Mouse (Mus musculus) hindbrain, embryonic 16.5 days (tissue): Measurements from ENCODE around the gene Pak7. TPM values are rescaled to one million over a fixed set of nuclear protein-coding genes. Genes with fewer than 3 reads are reported as not detected.
A peak's percentile ranks its signal among the peaks of the same experiment; 100 is the strongest.

Experiments
- ATAC-seq: fragments of 200-750 bp; cut with Nextera tagmentation; 2 replicates; pipeline ENCODE4 v1.8.0; 2017; ENCODE audit warnings: moderate TSS enrichment, moderate library complexity
- H3K27ac ChIP-seq: fragments of 300-500 bp; sonication (generic); 2 replicates; pipeline ENCODE4 v1.5.1; 2014; ENCODE audit warnings: low read depth, mild to moderate bottlenecking, control low read depth, low read length, moderate library complexity
- H3K27me3 ChIP-seq: fragments of 300-500 bp; sonication (generic); replicated peaks from 2 replicates; pipeline ENCODE4 v1.6.1; 2014; ENCODE audit warnings: low read length; ENCODE audit not compliant: control insufficient read depth, insufficient read depth
- H3K36me3 ChIP-seq: fragments of 300-500 bp; sonication (generic); 2 replicates; pipeline ENCODE4 v1.6.1; 2014; ENCODE audit warnings: mild to moderate bottlenecking, low read length, moderate library complexity, mixed read lengths; ENCODE audit not compliant: control insufficient read depth, insufficient read depth
- H3K4me1 ChIP-seq: fragments of 300-500 bp; sonication (generic); 2 replicates; pipeline ENCODE4 v1.6.1; 2014; ENCODE audit warnings: low read depth, low read length; ENCODE audit not compliant: control insufficient read depth, insufficient read depth
- H3K4me2 ChIP-seq: fragments of 300-500 bp; sonication (generic); 2 replicates; pipeline ENCODE4 v1.6.1; 2014; ENCODE audit warnings: mild to moderate bottlenecking, low read length, control low read depth, moderate library complexity
- H3K4me3 ChIP-seq: fragments of 300-500 bp; sonication (generic); 2 replicates; pipeline ENCODE4 v1.5.1; 2014; ENCODE audit warnings: mild to moderate bottlenecking, low read length, control low read depth, moderate library complexity
- H3K9ac ChIP-seq: fragments of 300-500 bp; sonication (generic); 2 replicates; pipeline ENCODE4 v1.6.1; 2014; ENCODE audit warnings: low read depth, mild to moderate bottlenecking, control low read depth, low read length, moderate library complexity
- H3K9me3 ChIP-seq: fragments of 300-500 bp; sonication (generic); 2 replicates; pipeline ENCODE4 v1.6.1; 2014; ENCODE audit warnings: mild to moderate bottlenecking, low read length, moderate library complexity; ENCODE audit not compliant: control insufficient read depth
- WGBS: fragments of 180-500 bp; shearing (Covaris S2); extraction: QIAGEN DNeasy Blood & Tissue Kit; methylation state at CpG from one replicate; pipeline ENCODE4 v1.1.7; 2014; 5-methylcytosine and 5-hydroxymethylcytosine counted together
- polyA plus RNA-seq: library from polyadenylated mRNA; unstranded; fragments of >200 nt; fragmentation: Nextera tagmentation; extraction: Ambion mirVana; gene quantifications from 2 replicates; pipeline ENCODE4 v1.2.1, GENCODE M21; 2015

Pak7 gene
- polyA plus RNA-seq = 25.1 and 28.2 TPM in 2 replicates

DNA sequence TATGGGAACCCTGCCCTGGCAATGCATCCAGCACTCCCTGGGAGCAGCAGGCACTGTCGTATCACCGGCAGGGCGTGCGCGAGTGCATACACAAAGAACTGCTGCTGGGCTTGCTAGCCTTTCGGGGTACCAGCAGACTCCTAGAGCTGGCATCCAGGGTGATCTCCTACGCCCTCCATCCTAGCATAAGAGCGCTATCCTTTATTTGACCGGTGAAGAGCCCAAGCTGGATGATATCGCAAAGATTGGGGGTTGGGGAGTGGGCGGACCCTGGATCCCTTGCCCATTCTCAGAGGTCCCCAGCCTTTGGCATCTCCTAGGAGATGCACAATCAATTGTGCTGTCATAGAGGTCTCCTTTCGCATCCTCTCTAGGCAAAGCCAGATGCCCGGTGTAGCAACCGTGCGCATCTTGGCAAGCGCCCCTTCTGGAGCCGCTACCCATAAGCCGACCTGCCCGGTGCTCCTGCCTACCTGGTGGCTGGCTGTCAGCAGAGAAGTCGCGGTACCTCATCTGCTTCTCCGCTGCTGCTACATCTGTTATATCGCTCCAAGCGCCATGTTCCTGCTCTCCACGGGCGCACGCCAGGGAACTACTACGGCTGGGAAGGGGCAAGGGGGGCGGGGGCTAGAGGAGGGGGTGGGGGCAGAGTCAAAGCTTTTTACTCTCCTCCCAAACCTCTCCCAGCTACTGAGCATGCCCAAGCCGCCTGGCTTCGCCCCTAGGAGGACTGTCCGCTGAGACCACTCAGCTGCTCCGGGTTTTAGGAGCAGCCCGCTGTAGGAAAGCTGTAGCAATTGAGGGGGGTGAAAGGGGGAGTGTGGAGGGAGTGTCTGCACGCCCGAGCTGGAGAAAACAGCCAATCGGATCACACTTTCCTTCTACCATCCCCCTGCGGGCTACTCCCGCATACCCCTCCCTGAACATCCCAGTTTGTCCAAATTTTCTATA, at the start of gene Pak7:
Pak7 (minus strand) TSS at position 787 of the 951 bp plus-strand sequence.
- H3K27me3 ChIP-seq = no peaks in the 10 kb centered on the region
- H3K9ac ChIP-seq = peak within 1 kb of the TSS; percentile 68
- under 1% methylated on average over 39 of the region's 39 CpGs for WGBS
- H3K36me3 ChIP-seq = no peaks in the 10 kb centered on the region
- no peaks in the 10 kb centered on the region for H3K9me3 ChIP-seq
- H3K27ac ChIP-seq = peak within 1 kb of the TSS; percentile 90
- ATAC-seq = peak; percentile 98
- H3K4me1 ChIP-seq = no peaks in the 10 kb centered on the region; the same call in none of the 2 replicates
- peak within 1 kb of the TSS; percentile 65 for H3K4me2 ChIP-seq
- peak within 1 kb of the TSS; percentile 71 for H3K4me3 ChIP-seq

DNA sequence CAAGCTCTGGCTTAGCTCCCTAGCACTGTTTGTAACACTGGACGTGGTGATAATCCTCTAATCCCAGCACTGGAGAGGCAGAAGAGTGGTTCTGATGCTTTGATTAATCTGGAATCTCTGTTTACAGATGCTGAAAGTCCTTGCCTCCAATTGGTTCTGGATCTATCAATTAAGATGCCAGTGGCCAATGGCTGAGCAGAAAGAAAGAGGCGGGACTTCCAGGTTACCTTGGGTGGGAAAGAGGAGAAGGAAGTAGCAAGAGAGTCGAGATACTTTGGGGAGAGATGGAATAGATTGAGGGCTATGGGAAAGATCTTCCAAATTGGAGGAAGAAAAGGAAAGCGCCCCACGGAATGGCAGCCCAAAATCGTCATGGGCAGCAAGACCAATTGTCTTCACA, 37.8 kb upstream of the Pak7 start:
- Histone ChIP-seq H3K27me3 (no peaks in the 10 kb centered on the region), H3K9ac (no peak overlapping the region), H3K27ac (no peak overlapping the region), H3K4me3 (no peak overlapping the region), H3K9me3 (no peaks in the 10 kb centered on the region), H3K36me3 (no peaks in the 10 kb centered on the region), H3K4me2 (no peak overlapping the region), H3K4me1 (no peaks in the 10 kb centered on the region)
- WGBS = 83% methylated on average over 6 of the region's 6 CpGs
- no peak for ATAC-seq

DNA sequence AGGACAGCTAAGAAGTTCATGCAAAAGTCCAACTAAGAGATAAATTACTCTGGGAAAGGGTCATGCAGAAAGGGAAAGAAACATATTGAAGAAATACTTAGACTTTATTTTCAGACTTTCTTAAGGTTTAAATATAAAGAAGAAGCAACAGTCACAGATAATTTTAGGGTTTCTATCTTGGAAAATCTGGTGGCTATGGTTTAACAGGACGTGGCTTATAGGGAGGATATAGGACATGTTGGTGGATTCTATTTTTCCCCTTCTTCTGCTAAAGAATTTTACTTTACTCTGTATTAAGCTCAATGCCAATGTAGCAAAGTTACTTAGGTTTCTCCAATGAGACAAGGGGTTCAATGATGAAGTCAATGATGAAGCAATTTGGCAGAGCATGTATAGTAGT, 31.8 kb upstream of the Pak7 start:
- WGBS = 88% methylated on average over 1 of the region's 1 CpGs
- H3K27ac ChIP-seq = no peak overlapping the region
- no peaks in the 10 kb centered on the region for H3K36me3 ChIP-seq
- H3K4me1 ChIP-seq = no peaks in the 10 kb centered on the region
- H3K4me2 ChIP-seq = no peak overlapping the region
- H3K4me3 ChIP-seq = no peak overlapping the region
- no peaks in the 10 kb centered on the region for H3K27me3 ChIP-seq
- no peaks in the 10 kb centered on the region for H3K9me3 ChIP-seq
- H3K9ac ChIP-seq = no peak overlapping the region
- ATAC-seq = no peak

DNA sequence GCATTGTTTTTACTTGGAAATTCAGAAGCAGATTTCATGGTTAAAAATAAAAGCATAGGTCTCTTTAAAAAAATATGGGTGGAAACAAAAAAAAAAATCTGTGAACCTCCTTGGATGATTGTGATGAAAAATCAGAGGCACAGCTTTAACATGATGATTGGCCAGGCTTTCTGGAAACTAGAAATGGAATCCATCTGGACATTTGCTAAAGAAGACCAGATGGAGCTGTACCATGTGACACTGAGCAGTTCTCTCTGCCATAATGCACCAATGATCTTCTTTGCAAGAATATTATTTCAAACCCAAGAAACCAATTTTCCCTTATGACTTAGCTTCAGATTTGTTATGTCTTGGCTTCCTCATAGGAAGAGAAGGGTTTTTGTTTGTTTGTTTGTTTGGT, 28.6 kb upstream of the Pak7 start:
- H3K4me1 ChIP-seq = no peaks in the 10 kb centered on the region
- no peaks in the 10 kb centered on the region for H3K9me3 ChIP-seq
- no peak for ATAC-seq
- no peak overlapping the region for H3K27ac ChIP-seq
- H3K9ac ChIP-seq = no peak overlapping the region
- no peak overlapping the region for H3K4me3 ChIP-seq
- H3K4me2 ChIP-seq = no peak overlapping the region
- H3K36me3 ChIP-seq = no peaks in the 10 kb centered on the region
- H3K27me3 ChIP-seq = no peaks in the 10 kb centered on the region

DNA sequence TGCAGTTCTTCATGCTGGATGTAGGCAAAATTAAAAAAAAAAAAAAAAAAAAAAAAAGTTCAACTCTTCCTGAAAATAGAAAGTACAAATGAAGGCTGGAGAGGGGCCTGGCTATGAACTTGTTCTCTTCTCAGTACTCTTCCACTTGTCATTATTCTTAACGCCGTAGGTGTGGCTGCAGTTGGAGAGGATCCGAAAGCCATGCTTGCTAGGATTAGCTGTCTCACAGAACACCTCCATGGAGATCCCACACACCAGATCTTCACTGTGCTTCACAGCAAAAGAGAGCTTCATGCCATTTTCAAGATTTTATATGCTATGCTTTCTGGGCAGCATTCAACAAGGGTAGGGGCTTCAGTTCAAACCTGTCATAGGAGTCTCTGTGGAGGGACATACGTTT, 14.8 kb upstream of the Pak7 start:
- Histone ChIP-seq H3K36me3 (no peaks in the 10 kb centered on the region), H3K4me2 (no peak overlapping the region), H3K4me1 (no peaks in the 10 kb centered on the region), H3K27me3 (no peaks in the 10 kb centered on the region), H3K27ac (no peak overlapping the region), H3K4me3 (no peak overlapping the region), H3K9me3 (no peaks in the 10 kb centered on the region), H3K9ac (no peak overlapping the region)
- WGBS = 85% methylated on average over 4 of the region's 4 CpGs
- no peak for ATAC-seq

DNA sequence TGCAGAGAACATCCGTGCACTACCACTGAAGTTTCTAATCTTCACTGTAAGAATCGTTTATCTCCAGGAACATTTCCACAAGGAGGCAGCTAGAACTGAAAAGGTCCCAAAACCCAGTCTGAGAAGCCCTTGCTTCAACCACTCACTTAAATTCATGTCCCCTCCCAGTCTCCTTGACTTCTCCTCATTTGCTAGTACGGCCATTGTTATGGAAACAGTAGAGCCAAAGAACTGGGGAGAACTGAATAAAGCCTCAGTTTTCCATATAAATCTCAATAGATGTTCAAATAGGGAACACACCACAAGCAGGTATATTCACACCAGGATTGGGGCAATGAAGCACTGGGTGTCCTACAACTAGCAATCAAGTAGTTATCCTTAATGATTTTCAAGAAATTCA, 12.4 kb downstream of the Pak7 start:
- Histone ChIP-seq H3K4me3 (no peak overlapping the region), H3K9ac (no peak overlapping the region), H3K9me3 (no peaks in the 10 kb centered on the region), H3K27ac (no peak overlapping the region), H3K4me1 (no peaks in the 10 kb centered on the region), H3K36me3 (no peaks in the 10 kb centered on the region), H3K27me3 (no peaks in the 10 kb centered on the region), H3K4me2 (no peak overlapping the region)
- WGBS = 46% methylated on average over 3 of the region's 3 CpGs
- ATAC-seq = no peak

DNA sequence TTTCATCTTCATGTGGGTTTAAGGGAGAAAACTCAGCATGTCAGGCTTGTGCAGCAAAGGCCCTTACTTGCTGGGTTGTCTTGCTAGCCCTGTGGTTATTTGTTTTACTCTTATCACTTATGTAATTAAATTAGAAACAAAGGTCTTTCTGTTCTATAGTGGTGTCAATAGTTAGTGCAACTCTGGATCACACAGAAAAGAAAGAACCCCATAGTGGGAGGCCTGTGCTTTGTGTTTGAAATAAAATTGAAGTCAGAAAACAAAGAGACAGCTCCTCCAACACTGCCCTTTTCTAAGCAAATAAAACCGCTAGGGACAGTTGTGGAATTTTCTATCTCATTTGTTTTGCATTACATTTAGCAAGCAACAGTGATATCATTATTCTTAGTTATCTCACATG, 15.4 kb downstream of the Pak7 start:
- no peaks in the 10 kb centered on the region for H3K9me3 ChIP-seq
- no peaks in the 10 kb centered on the region for H3K27me3 ChIP-seq
- no peak for ATAC-seq
- no peak overlapping the region for H3K4me2 ChIP-seq
- WGBS = 50% methylated on average over 1 of the region's 1 CpGs
- H3K4me1 ChIP-seq = no peaks in the 10 kb centered on the region
- no peaks in the 10 kb centered on the region for H3K36me3 ChIP-seq
- H3K4me3 ChIP-seq = no peak overlapping the region
- no peak overlapping the region for H3K27ac ChIP-seq
- no peak overlapping the region for H3K9ac ChIP-seq

DNA sequence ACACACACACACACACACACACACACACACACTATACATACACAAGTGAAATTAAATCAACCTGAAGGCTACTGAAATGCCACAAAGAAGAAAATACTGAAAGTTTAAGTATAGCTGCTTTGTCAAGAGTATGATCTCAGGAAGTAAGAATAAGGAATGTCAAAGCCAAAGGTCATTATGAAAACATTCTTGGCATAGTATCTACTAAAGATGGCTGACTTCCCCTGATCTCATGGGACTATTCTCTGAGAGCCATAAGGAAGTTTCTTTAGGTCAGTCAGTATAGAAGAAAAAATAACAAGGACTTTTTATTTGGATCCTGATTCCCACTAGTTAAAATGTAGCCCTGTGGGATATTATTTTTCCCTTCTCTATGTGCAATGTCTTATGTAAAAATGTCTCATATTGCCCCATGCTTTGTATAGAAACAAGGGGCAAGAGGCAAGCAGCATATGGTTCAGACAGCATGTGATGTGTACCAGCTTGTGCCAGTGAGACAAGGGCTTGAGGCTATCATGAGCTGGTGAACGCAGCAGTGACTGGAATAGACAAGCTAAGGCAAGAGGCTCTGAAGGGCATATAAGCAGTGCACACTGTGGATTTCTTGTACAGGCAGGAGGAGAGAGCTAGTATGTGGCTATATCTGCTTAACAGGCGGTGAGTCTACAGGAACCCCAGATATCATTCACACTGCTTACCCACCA, 36.2 kb downstream of the Pak7 start:
- H3K36me3 ChIP-seq = no peaks in the 10 kb centered on the region
- H3K9me3 ChIP-seq = no peaks in the 10 kb centered on the region
- H3K27ac ChIP-seq = no peak overlapping the region
- no peaks in the 10 kb centered on the region for H3K27me3 ChIP-seq
- WGBS = 73% methylated on average over 2 of the region's 2 CpGs
- H3K4me3 ChIP-seq = no peak overlapping the region
- ATAC-seq = peak; percentile 70
- H3K4me2 ChIP-seq = no peak overlapping the region
- no peaks in the 10 kb centered on the region for H3K4me1 ChIP-seq
- H3K9ac ChIP-seq = no peak overlapping the region

DNA sequence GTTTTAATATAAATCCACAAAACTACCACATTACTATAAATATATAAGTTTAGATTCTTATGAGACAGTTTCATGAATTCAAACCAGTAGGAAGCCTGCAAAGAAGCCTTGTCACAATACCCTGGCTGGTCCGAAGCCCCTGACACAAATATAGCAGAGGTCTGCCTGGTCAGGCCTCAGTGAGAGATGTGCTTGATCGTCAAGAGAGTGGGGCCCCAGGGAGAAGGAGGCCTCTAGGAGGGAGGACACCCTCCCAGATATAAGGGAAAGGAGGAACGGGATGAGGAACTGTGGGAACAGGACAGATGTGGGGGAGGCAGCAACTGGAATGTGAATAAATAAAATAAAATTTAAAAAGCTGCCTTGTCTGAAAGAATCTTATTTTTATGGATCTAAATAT, 37.3 kb downstream of the Pak7 start:
- H3K4me3 ChIP-seq = no peak overlapping the region
- ATAC-seq = no peak

More for the DNA sequence above, 37.3 kb downstream of the Pak7 start:
- no peaks in the 10 kb centered on the region for H3K9me3 ChIP-seq
- no peaks in the 10 kb centered on the region for H3K4me1 ChIP-seq
- H3K36me3 ChIP-seq = no peaks in the 10 kb centered on the region
- H3K4me2 ChIP-seq = no peak overlapping the region
- H3K27me3 ChIP-seq = no peaks in the 10 kb centered on the region
- WGBS = 65% methylated on average over 3 of the region's 3 CpGs
- H3K27ac ChIP-seq = no peak overlapping the region
- H3K9ac ChIP-seq = no peak overlapping the region
